Mouse (Mus musculus): ENCODE measurements around the gene Adipor1. TPM values are rescaled to one million over a fixed set of nuclear protein-coding genes. Genes with fewer than 3 reads are reported as not detected.

Gene Adipor1
- 154 and 168 TPM in 2 replicates for total RNA-seq (2014; fragmentation: Nextera tagmentation)
- 82.0 and 88.8 TPM in 2 replicates for total RNA-seq (2017)
- polyA plus RNA-seq (2012), result 97.2 and 129 TPM in 2 replicates

DNA sequence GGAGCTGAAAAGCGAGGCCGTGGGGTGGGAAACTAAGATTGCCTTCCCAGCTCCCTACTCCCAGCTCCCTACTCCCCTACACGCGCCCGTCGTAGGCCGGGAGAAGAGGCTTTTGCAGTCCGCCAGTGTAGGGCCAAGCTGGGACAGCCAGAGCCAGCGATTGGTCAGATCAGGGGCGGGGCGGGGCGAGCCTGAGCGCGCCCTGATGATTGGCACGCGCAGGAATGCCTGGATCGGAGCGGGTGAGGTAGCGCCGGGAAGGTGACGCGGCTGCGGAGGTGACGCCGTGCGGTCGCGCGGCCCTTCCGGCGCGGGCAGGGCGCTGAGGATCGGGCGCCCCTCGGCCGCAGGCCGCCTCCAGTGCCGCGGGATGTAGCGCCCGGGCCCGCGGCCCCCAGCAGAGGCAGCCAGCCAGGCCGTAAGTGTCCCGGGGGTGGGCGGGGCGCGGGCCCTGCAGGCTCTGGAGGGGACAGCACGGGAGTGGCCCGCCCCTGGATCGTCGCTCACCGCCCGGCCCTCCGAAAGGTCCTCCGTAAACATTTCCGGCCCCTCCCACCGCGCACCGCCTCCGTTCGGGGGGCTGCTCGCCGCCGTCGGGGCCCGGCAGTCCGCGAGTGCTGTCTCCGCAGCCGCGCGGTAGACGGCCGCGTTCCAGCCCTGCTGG lies at the start of gene Adipor1:
TSS of gene Adipor1 (plus strand) at position 211 of the 664 bp plus-strand sequence.
- H3K27me3 ChIP-seq (ENCODE audit: insufficient read depth, low read length), result no peaks in the 10 kb centered on the region
- peak; percentile 96 for DNase-seq (ENCODE audit: low spot score)
- peaks cover 58% of the 10 kb centered on the region for H3K4me1 ChIP-seq (ENCODE audit: insufficient read depth, low read depth, low read length)
- peaks cover 65% of the 10 kb centered on the region for H3K36me3 ChIP-seq (replicated peaks)
- no peak for TF ChIP-seq CTCF (IDR thresholded peaks at IDR 0.05; ENCODE audit: low read depth, low read length)
- no peak for TF ChIP-seq GATA1 (IDR thresholded peaks at IDR 0.05; ENCODE audit: borderline replicate concordance, low read length)
- no peak for TF ChIP-seq TAL1 (conservative IDR thresholded peaks at IDR 0.05; ENCODE audit: low read depth, low read length)
- TF ChIP-seq GATA2 (IDR thresholded peaks at IDR 0.05; ENCODE audit: borderline replicate concordance, low read depth, low read length), result no peak
- TF ChIP-seq POLR2AphosphoS5 (IDR thresholded peaks at IDR 0.05; ENCODE audit: insufficient replicate concordance, low read depth, low read length), result no peak
- H3K9me3 ChIP-seq (replicated peaks), result no peaks in the 10 kb centered on the region
- ATAC-seq (ENCODE audit: extremely low read depth, insufficient number of reproducible peaks, low FRiP score, poor library complexity, severe bottlenecking), result peak; percentile 98
- peak within 1 kb of the TSS; percentile 82 for H3K4me3 ChIP-seq (ENCODE audit: low read depth, low read length)

DNA sequence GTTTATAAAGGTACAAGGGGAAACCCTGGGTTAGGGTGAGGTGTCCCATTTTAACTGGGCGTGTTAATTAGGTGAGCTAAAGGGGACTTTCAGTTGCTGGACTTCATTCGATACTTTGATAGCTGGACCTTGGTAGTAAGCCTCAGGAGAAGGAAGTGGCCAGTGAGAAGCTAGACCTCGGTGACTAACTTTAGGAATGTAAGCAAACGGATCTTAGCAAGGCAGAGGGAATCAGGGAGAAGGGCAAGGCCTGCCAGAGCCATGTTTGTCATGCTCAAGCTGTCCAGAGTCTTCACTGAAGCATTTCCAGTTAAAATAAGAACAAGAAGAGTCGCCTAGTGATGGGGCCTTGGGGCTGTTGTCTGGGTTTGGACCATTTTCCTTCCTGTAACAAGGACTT lies 49.7 kb upstream of the Adipor1 start:
- DNase-seq (ENCODE audit: low spot score) (no peak), ATAC-seq (ENCODE audit: extremely low read depth, insufficient number of reproducible peaks, low FRiP score, poor library complexity, severe bottlenecking) (no peak)
- peaks cover 3% of the 10 kb centered on the region for H3K36me3 ChIP-seq (replicated peaks)
- no peaks in the 10 kb centered on the region; the same call in 1 of the 2 replicates for H3K27me3 ChIP-seq (ENCODE audit: insufficient read depth, low read length)
- H3K4me3 ChIP-seq (ENCODE audit: low read depth, low read length), result no peak overlapping the region
- H3K4me1 ChIP-seq (ENCODE audit: insufficient read depth, low read depth, low read length), result peaks cover 20% of the 10 kb centered on the region
- peaks cover 13% of the 10 kb centered on the region for H3K9me3 ChIP-seq (replicated peaks)
- TF ChIP-seq GATA1 (IDR thresholded peaks at IDR 0.05; ENCODE audit: borderline replicate concordance, low read length) (no peak), GATA2 (IDR thresholded peaks at IDR 0.05; ENCODE audit: borderline replicate concordance, low read depth, low read length) (no peak), CTCF (IDR thresholded peaks at IDR 0.05; ENCODE audit: low read depth, low read length) (no peak), TAL1 (conservative IDR thresholded peaks at IDR 0.05; ENCODE audit: low read depth, low read length) (no peak), POLR2AphosphoS5 (IDR thresholded peaks at IDR 0.05; ENCODE audit: insufficient replicate concordance, low read depth, low read length) (no peak)

DNA sequence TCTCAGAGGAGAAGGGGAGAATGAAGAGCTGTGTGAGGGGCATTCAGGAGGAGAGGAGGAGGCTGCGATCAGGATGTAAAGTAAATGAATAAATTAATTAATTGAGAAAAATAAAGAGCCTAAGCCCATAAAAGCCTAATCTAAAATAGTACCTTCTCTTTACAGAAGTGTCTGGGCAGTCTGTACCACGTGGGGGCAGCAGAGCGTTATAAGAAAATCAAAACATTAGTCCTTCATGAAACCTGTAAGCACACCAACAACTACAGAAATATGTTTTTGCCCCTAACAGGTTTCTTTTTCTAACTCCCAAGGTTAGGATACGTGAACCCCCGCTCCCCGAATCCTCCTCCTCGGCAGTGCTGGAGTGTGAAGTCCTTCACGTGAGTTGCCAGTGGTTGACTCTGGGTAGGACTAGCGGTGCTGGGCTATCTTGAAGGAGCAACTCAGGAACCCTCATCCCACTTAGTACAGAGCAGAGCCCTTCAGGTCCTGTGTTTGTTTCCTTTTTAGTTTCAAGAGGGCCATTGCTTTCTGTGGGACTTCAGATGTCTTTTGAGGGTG lies 46.3 kb upstream of the Adipor1 start:
- Histone ChIP-seq H3K27me3 (ENCODE audit: insufficient read depth, low read length) (peaks cover 10% of the 10 kb centered on the region), H3K36me3 (replicated peaks) (no peaks in the 10 kb centered on the region), H3K9me3 (replicated peaks) (peaks cover 23% of the 10 kb centered on the region), H3K4me3 (ENCODE audit: low read depth, low read length) (no peak overlapping the region), H3K4me1 (ENCODE audit: insufficient read depth, low read depth, low read length) (peaks cover 6% of the 10 kb centered on the region; the same call in 1 of the 2 replicates)
- ATAC-seq (ENCODE audit: extremely low read depth, insufficient number of reproducible peaks, low FRiP score, poor library complexity, severe bottlenecking) (no peak), DNase-seq (ENCODE audit: low spot score) (peak; percentile 20)
- peak; percentile 27 for TF ChIP-seq CTCF (IDR thresholded peaks at IDR 0.05; ENCODE audit: low read depth, low read length)
- TF ChIP-seq GATA2 (IDR thresholded peaks at IDR 0.05; ENCODE audit: borderline replicate concordance, low read depth, low read length), result no peak

DNA sequence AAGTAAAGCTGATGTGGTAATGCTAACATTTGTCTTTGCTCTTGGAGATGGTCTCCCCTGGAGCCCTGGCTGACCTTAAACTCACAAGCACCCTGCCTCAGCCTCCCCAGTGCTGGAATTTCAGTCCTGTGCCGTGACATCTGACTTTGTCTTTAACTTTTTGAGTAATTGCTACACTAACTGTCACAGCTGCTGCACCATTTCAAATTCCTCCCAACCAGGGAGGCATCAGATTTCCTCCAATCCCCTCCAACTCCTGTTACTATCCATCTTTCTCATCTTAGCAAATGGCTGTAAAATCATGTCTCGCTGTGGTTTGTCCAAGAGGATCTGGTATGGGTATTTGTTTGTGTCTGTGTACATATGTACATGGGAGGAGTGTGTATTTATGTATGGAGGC lies 41.1 kb upstream of the Adipor1 start:
- Histone ChIP-seq H3K27me3 (ENCODE audit: insufficient read depth, low read length) (peaks cover 43% of the 10 kb centered on the region), H3K9me3 (replicated peaks) (peaks cover 21% of the 10 kb centered on the region)
- no peak for TF ChIP-seq POLR2AphosphoS5 (IDR thresholded peaks at IDR 0.05; ENCODE audit: insufficient replicate concordance, low read depth, low read length)
- TF ChIP-seq TAL1 (conservative IDR thresholded peaks at IDR 0.05; ENCODE audit: low read depth, low read length), result no peak
- no peak for TF ChIP-seq GATA1 (IDR thresholded peaks at IDR 0.05; ENCODE audit: borderline replicate concordance, low read length)
- no peak for TF ChIP-seq CTCF (IDR thresholded peaks at IDR 0.05; ENCODE audit: low read depth, low read length)
- TF ChIP-seq GATA2 (IDR thresholded peaks at IDR 0.05; ENCODE audit: borderline replicate concordance, low read depth, low read length), result no peak

DNA sequence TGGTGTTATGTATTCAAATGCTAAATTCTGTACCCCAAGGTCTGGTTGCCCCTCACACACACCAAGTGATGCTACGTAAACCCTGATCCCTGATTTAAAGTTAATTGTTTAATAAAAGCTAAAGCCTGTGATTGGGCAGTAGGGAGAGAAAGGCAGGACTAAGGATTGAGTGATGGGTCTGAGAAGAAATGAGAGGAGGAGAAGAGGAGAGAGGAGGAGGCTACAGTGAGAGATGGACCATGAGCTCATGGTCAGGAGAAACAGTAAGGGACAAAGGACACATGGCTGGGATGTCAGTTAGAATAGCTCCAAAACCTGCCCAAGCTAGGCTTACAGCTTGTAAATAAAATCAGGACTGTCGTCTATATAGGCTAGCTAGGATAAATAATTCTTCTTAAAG lies 34.1 kb upstream of the Adipor1 start:
- Histone ChIP-seq H3K4me3 (ENCODE audit: low read depth, low read length) (no peak overlapping the region), H3K27me3 (ENCODE audit: insufficient read depth, low read length) (peaks cover 55% of the 10 kb centered on the region), H3K36me3 (replicated peaks) (no peaks in the 10 kb centered on the region), H3K4me1 (ENCODE audit: insufficient read depth, low read depth, low read length) (peaks cover 9% of the 10 kb centered on the region), H3K9me3 (replicated peaks) (peaks cover 4% of the 10 kb centered on the region)
- TF ChIP-seq POLR2AphosphoS5 (IDR thresholded peaks at IDR 0.05; ENCODE audit: insufficient replicate concordance, low read depth, low read length) (no peak), TAL1 (conservative IDR thresholded peaks at IDR 0.05; ENCODE audit: low read depth, low read length) (no peak), GATA2 (IDR thresholded peaks at IDR 0.05; ENCODE audit: borderline replicate concordance, low read depth, low read length) (no peak), GATA1 (IDR thresholded peaks at IDR 0.05; ENCODE audit: borderline replicate concordance, low read length) (no peak), CTCF (IDR thresholded peaks at IDR 0.05; ENCODE audit: low read depth, low read length) (no peak)
- no peak for DNase-seq (ENCODE audit: low spot score)
- ATAC-seq (ENCODE audit: extremely low read depth, insufficient number of reproducible peaks, low FRiP score, poor library complexity, severe bottlenecking), result no peak

More for the DNA sequence above, 41.1 kb upstream of the Adipor1 start:
- no peak for ATAC-seq (ENCODE audit: extremely low read depth, insufficient number of reproducible peaks, low FRiP score, poor library complexity, severe bottlenecking)
- no peaks in the 10 kb centered on the region for H3K36me3 ChIP-seq (replicated peaks)
- H3K4me3 ChIP-seq (ENCODE audit: low read depth, low read length), result no peak overlapping the region
- H3K4me1 ChIP-seq (ENCODE audit: insufficient read depth, low read depth, low read length), result no peaks in the 10 kb centered on the region
- no peak for DNase-seq (ENCODE audit: low spot score)

DNA sequence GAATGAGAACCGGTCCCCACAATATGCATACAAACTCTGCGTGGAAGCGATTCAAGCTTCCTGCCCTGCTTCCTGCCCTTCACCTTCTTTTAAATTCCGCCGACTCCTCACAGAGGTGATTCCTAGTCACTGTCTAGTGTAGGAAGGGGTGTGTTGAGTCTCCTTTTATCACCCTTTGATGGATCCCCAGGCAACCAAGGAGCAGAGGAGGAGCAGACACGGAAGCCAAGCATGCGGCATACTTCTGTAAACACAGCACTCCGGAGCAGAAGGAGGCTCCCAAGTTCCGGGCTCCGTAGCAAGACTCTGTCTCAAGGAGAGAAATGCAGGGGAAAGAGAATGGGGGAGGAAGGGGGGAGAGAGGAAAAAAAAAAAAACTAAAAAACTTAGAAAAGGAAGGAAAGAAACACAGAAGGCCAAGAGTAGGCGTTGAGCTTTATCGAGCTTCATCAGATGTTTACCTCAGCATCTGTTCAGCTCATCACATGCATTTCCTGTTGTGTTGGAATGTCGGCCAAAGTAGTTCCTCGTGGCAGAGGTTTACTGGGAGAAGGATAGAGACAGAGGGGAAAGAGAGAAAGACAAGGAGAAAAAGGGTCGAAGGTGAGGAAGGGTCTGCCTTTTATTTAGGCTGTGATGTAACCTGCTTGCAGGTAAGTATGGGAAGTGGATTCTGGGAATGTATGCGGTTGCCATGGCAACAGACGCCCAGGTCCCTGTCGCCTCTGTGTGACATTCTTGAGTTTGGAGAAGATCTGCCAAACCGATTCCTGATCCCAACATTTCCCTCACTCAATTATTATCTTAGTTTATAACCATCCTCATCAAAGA lies 33.2 kb upstream of the Adipor1 start:
- TF ChIP-seq POLR2AphosphoS5 (IDR thresholded peaks at IDR 0.05; ENCODE audit: insufficient replicate concordance, low read depth, low read length) (no peak), GATA1 (IDR thresholded peaks at IDR 0.05; ENCODE audit: borderline replicate concordance, low read length) (no peak), GATA2 (IDR thresholded peaks at IDR 0.05; ENCODE audit: borderline replicate concordance, low read depth, low read length) (no peak), CTCF (IDR thresholded peaks at IDR 0.05; ENCODE audit: low read depth, low read length) (no peak), TAL1 (conservative IDR thresholded peaks at IDR 0.05; ENCODE audit: low read depth, low read length) (no peak)
- Histone ChIP-seq H3K4me1 (ENCODE audit: insufficient read depth, low read depth, low read length) (peaks cover 9% of the 10 kb centered on the region), H3K27me3 (ENCODE audit: insufficient read depth, low read length) (peaks cover 45% of the 10 kb centered on the region), H3K9me3 (replicated peaks) (peaks cover 4% of the 10 kb centered on the region), H3K36me3 (replicated peaks) (no peaks in the 10 kb centered on the region), H3K4me3 (ENCODE audit: low read depth, low read length) (no peak overlapping the region)
- ATAC-seq (ENCODE audit: extremely low read depth, insufficient number of reproducible peaks, low FRiP score, poor library complexity, severe bottlenecking) (no peak), DNase-seq (ENCODE audit: low spot score) (no peak)
